Mouse (Mus musculus): ENCODE data around the gene Fnip2.

GRCm38 (mm10) chr3:79484286-79485063 lies 83.1 kb downstream of the Fnip2 start:
- TF ChIP-seq POLR2A (IDR thresholded peaks at IDR 0.05; ENCODE audit: low read depth, low read length), result no peak
- TF ChIP-seq JUND (conservative IDR thresholded peaks at IDR 0.05; ENCODE audit: low read depth, low read length), result no peak
- no peak for TF ChIP-seq NRF1 (IDR thresholded peaks at IDR 0.05; ENCODE audit: low read depth, low read length)
- TF ChIP-seq ZC3H11A (IDR thresholded peaks at IDR 0.05; ENCODE audit: low read depth, low read length), result no peak
- TF ChIP-seq E2F4 (IDR thresholded peaks at IDR 0.05; ENCODE audit: insufficient replicate concordance, low read depth, low read length), result no peak
- TF ChIP-seq EP300 (IDR thresholded peaks at IDR 0.05; ENCODE audit: low read length), result no peak
- TF ChIP-seq GABPA (IDR thresholded peaks at IDR 0.05; ENCODE audit: insufficient replicate concordance, low read depth, low read length), result no peak
- no peak for TF ChIP-seq CTCF (conservative IDR thresholded peaks at IDR 0.05 in 1 of 2, IDR thresholded peaks at IDR 0.05 in 1 of 2; ENCODE audit: low read depth in 2 of 2, low read length in 2 of 2)
- no peak for TF ChIP-seq ZKSCAN1 (IDR thresholded peaks at IDR 0.05; ENCODE audit: borderline replicate concordance, low read depth, low read length)
- TF ChIP-seq SMC3 (IDR thresholded peaks at IDR 0.05; ENCODE audit: low read depth, low read length), result no peak

Data from CH12.LX (cell line).